ENCODE assay signal across 23 mouse cellular contexts in the genomic region with DNA sequence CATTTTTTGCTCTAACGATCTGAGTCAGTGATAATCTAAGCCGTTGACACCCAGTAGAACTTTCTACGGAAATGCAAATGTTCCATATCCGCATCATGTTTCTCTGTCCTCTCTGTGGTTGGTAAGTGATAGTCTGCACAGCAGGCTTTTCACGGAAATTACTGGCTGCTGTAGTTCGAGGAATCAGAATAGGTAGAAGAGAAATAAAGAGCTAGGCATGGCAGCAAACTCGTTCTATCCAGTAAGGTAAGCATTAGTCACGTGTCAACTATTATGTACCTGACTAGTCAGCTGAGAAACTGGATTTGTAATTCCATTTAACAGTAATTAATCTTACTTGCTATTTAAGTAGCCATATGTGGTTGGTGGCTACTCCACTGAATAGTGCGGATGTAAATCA.
A peak's percentile ranks its signal among the peaks of the same experiment; 100 is the strongest.
DNase-seq lines count a peak whose midpoint lies in the region; ATAC-seq and TF ChIP-seq lines count a peak whose summit lies in the region.
"Had no signal": no experiment of that assay in that cellular context is flagged by ENCODE, and none has a peak within 500 bp of the region (broad histone marks: within the 10 kb centered on the region; RNA-seq: fewer than 3 reads in every experiment).

No protein-coding gene starts in this region.

- H3K27ac ChIP-seq in CH12.LX (ENCODE audit: insufficient read depth, low read depth) = no peak overlapping the region
- no peak overlapping the region for H3K27ac ChIP-seq in limb, embryonic 10.5 days
- no peak overlapping the region for H3K27ac ChIP-seq in stomach, postnatal 0 days (replicated peaks)

- no peak for TF ChIP-seq CTCF in CH12.LX (conservative IDR thresholded peaks at IDR 0.05 in 1 of 2, IDR thresholded peaks at IDR 0.05 in 1 of 2; ENCODE audit: low read depth in 2 of 2, low read length in 2 of 2)
- no peak for TF ChIP-seq CTCF in stomach, postnatal 0 days (IDR thresholded peaks at IDR 0.05; ENCODE audit: low read depth)

- TF ChIP-seq RAD21 in CH12.LX (IDR thresholded peaks at IDR 0.05; ENCODE audit: low read depth, low read length) = no peak

- no peaks in the 10 kb centered on the region for H3K9me3 ChIP-seq in CH12.LX (replicated peaks; ENCODE audit: low read length)
- no peaks in the 10 kb centered on the region for H3K9me3 ChIP-seq in limb, embryonic 10.5 days (replicated peaks)
- no peaks in the 10 kb centered on the region for H3K9me3 ChIP-seq in stomach, postnatal 0 days (ENCODE audit: control insufficient read depth, low read length)
- H3K9me3 ChIP-seq: G1E had no signal

- in situ Hi-C loops in CH12.LX (cut with MboI; ENCODE audit: low pct_ligation_motif_present, low pct_unique_long_range_greater_than_20kb, low sequenced_read_pairs) = no loop called here

- H3K4me3 ChIP-seq in CH12.LX (replicated peaks in 1 of 3; ENCODE audit: low read depth in 2 of 3, low read length in 2 of 3, poor library complexity in 1 of 3) = no peak overlapping the region
- H3K4me3 ChIP-seq in limb, embryonic 10.5 days = no peak overlapping the region
- no peak overlapping the region for H3K4me3 ChIP-seq in stomach, postnatal 0 days (ENCODE audit: low read depth, low read length)

- no peak for TF ChIP-seq EP300 in CH12.LX (IDR thresholded peaks at IDR 0.05; ENCODE audit: low read length)
- TF ChIP-seq EP300 in stomach, postnatal 0 days (optimal IDR thresholded peaks at IDR 0.05) = no peak

- dilution Hi-C loops in CH12.LX (cut with MboI; ENCODE audit: extremely low pct_ligation_motif_present, extremely low pct_unique_long_range_greater_than_20kb, low sequenced_read_pairs) = no loop called here

- peak; percentile 90 for ATAC-seq in stomach, postnatal 0 days (ENCODE audit: low FRiP score, low TSS enrichment)
- no peak for ATAC-seq in megakaryocyte progenitor cell, adult 5-6 weeks (replicated peaks; ENCODE audit: poor library complexity)
- ATAC-seq: activated CD4-positive, CD25-positive, alpha-beta regulatory T cell, adult 4 months; CD4-positive, CD25-positive, alpha-beta regulatory T cell, adult 4 months; Patski had no signal

- no peaks in the 10 kb centered on the region for H3K79me2 ChIP-seq in CH12.LX (replicated peaks; ENCODE audit: control insufficient read depth, extremely low read depth, insufficient read depth, poor library complexity, severe bottlenecking)

- H3K4me2 ChIP-seq in CH12.LX (ENCODE audit: insufficient read depth, low read depth, poor library complexity, severe bottlenecking) = peak overlapping the region; percentile 44; the same call in 1 of the 2 replicates
- no peak overlapping the region for H3K4me2 ChIP-seq in stomach, postnatal 0 days (replicated peaks; ENCODE audit: low read depth)

- H3K27me3 ChIP-seq in CH12.LX (replicated peaks) = no peaks in the 10 kb centered on the region
- no peaks in the 10 kb centered on the region for H3K27me3 ChIP-seq in limb, embryonic 10.5 days (ENCODE audit: low read depth, poor library complexity, severe bottlenecking)
- H3K27me3 ChIP-seq in stomach, postnatal 0 days (ENCODE audit: control insufficient read depth, insufficient read depth, low read length) = no peaks in the 10 kb centered on the region
- H3K27me3 ChIP-seq: Patski had no signal

- no peaks in the 10 kb centered on the region for H3K4me1 ChIP-seq in CH12.LX (ENCODE audit: control insufficient read depth in 1 of 2, insufficient read depth in 2 of 2)
- H3K4me1 ChIP-seq in limb, embryonic 10.5 days = no peaks in the 10 kb centered on the region
- no peaks in the 10 kb centered on the region for H3K4me1 ChIP-seq in stomach, postnatal 0 days (replicated peaks; ENCODE audit: control insufficient read depth, insufficient read depth)

- TF ChIP-seq POLR2A in CH12.LX (IDR thresholded peaks at IDR 0.05; ENCODE audit: low read depth, low read length) = no peak

- 86% methylated on average over 9 of the region's 9 CpGs for WGBS in limb, embryonic 10.5 days
- WGBS in stomach, postnatal 0 days = 58% methylated on average over 9 of the region's 9 CpGs

- no peaks in the 10 kb centered on the region for H3K36me3 ChIP-seq in CH12.LX (replicated peaks in 1 of 2; ENCODE audit: control insufficient read depth in 1 of 2, insufficient read depth in 1 of 2, low read length in 1 of 2)
- H3K36me3 ChIP-seq in limb, embryonic 10.5 days = no peaks in the 10 kb centered on the region
- H3K36me3 ChIP-seq in stomach, postnatal 0 days (ENCODE audit: control insufficient read depth, insufficient read depth, low read length) = no peaks in the 10 kb centered on the region
- H3K36me3 ChIP-seq: G1E had no signal

- DNase-seq in heart, adult 11 months = peak; percentile 14
- DNase-seq in heart, postnatal 4 days = no peak
- DNase-seq in CH12.LX (ENCODE audit: extremely low read depth) (no peak), MN1 (ENCODE audit: low spot score) (no peak)
- peak; percentile 1 for DNase-seq in limb, embryonic 10.5 days (ENCODE audit: low spot score)
- peak; percentile 12 for DNase-seq in stomach, postnatal 0 days (ENCODE audit: low spot score)
- DNase-seq in urinary bladder, postnatal 10 days (ENCODE audit: low spot score) = no peak
- DNase-seq: adrenal gland, adult 2 months; adrenal gland, adult 8-10 months; adrenal gland, postnatal 10 days; adrenal gland, postnatal 14 days; adrenal gland, postnatal 25 days; adrenal gland, postnatal 36 days; B cell, adult 2 months; cerebellum, adult 11 months; cerebellum, adult 11-12 months; cerebellum, adult 18-20 months; cerebellum, adult 2 months had no signal

- H3K9ac ChIP-seq in CH12.LX (ENCODE audit: insufficient read depth, low read depth) = no peak overlapping the region
- H3K9ac ChIP-seq in stomach, postnatal 0 days (ENCODE audit: low read length) = no peak overlapping the region

TF ChIP-seq in CH12.LX, 34 proteins besides CTCF, POLR2A, EP300 and RAD21:
- TF ChIP-seq PAX5 (IDR thresholded peaks at IDR 0.05; ENCODE audit: low read length) = no peak
- TF ChIP-seq MAZ (IDR thresholded peaks at IDR 0.05; ENCODE audit: low read depth, low read length) = no peak
- TF ChIP-seq GABPA (IDR thresholded peaks at IDR 0.05; ENCODE audit: insufficient replicate concordance, low read depth, low read length) = no peak
- no peak for TF ChIP-seq ZNF384 (IDR thresholded peaks at IDR 0.05; ENCODE audit: low read depth, low read length)
- no peak for TF ChIP-seq NRF1 (IDR thresholded peaks at IDR 0.05; ENCODE audit: low read depth, low read length)
- TF ChIP-seq RCOR1 (conservative IDR thresholded peaks at IDR 0.05; ENCODE audit: low read depth, low read length) = no peak
- TF ChIP-seq POLR2AphosphoS2 (IDR thresholded peaks at IDR 0.05; ENCODE audit: low read depth, low read length) = no peak
- TF ChIP-seq JUND (conservative IDR thresholded peaks at IDR 0.05; ENCODE audit: low read depth, low read length) = no peak
- no peak for TF ChIP-seq USF1 (IDR thresholded peaks at IDR 0.05; ENCODE audit: low read depth, low read length)
- TF ChIP-seq MXI1 (IDR thresholded peaks at IDR 0.05; ENCODE audit: low read depth, low read length) = no peak
- no peak for TF ChIP-seq BHLHE40 (IDR thresholded peaks at IDR 0.05; ENCODE audit: low read depth, low read length)
- TF ChIP-seq SIN3A (IDR thresholded peaks at IDR 0.05; ENCODE audit: low read length) = no peak
- TF ChIP-seq NELFE (IDR thresholded peaks at IDR 0.05; ENCODE audit: low read depth, low read length) = no peak
- no peak for TF ChIP-seq ZC3H11A (IDR thresholded peaks at IDR 0.05; ENCODE audit: low read depth, low read length)
- no peak for TF ChIP-seq MYC (IDR thresholded peaks at IDR 0.05; ENCODE audit: low read depth, low read length)
- TF ChIP-seq MAX (IDR thresholded peaks at IDR 0.05; ENCODE audit: low read length) = no peak
- no peak for TF ChIP-seq KAT2A (IDR thresholded peaks at IDR 0.05; ENCODE audit: insufficient replicate concordance, low read length)
- TF ChIP-seq CHD1 (IDR thresholded peaks at IDR 0.05; ENCODE audit: low read depth, low read length) = no peak
- no peak for TF ChIP-seq JUN (IDR thresholded peaks at IDR 0.05; ENCODE audit: insufficient read depth, low read depth, low read length)

Comparison
In these comparisons a context has a peak if more than half of its experiments do, and no peak if none do; other contexts are left out.
1. DNase-seq: peak in heart, adult 11 months (single experiment), limb, embryonic 10.5 days (single experiment) and stomach, postnatal 0 days (single experiment); none in heart, postnatal 4 days (single experiment), CH12.LX (single experiment), urinary bladder, postnatal 10 days (single experiment) and MN1 (single experiment).